Mouse (Mus musculus) cerebellum, adult 2 months (tissue): ENCODE results near the gene Dgkq.

Experiments
- CTCF ChIP-seq: fragments of 200-500 bp; IDR thresholded peaks from 2 replicates; pipeline ENCODE4 v1.5.1; 2011; ENCODE audit warnings: low read depth, mild to moderate bottlenecking, control low read depth, low read length, moderate library complexity, borderline replicate concordance; ENCODE audit not compliant: insufficient read depth
- POLR2A ChIP-seq: fragments of 200-500 bp; IDR thresholded peaks from 2 replicates; pipeline ENCODE4 v1.6.1; 2011; ENCODE audit warnings: low read length, control low read depth, borderline replicate concordance; ENCODE audit not compliant: insufficient read depth

DNA sequence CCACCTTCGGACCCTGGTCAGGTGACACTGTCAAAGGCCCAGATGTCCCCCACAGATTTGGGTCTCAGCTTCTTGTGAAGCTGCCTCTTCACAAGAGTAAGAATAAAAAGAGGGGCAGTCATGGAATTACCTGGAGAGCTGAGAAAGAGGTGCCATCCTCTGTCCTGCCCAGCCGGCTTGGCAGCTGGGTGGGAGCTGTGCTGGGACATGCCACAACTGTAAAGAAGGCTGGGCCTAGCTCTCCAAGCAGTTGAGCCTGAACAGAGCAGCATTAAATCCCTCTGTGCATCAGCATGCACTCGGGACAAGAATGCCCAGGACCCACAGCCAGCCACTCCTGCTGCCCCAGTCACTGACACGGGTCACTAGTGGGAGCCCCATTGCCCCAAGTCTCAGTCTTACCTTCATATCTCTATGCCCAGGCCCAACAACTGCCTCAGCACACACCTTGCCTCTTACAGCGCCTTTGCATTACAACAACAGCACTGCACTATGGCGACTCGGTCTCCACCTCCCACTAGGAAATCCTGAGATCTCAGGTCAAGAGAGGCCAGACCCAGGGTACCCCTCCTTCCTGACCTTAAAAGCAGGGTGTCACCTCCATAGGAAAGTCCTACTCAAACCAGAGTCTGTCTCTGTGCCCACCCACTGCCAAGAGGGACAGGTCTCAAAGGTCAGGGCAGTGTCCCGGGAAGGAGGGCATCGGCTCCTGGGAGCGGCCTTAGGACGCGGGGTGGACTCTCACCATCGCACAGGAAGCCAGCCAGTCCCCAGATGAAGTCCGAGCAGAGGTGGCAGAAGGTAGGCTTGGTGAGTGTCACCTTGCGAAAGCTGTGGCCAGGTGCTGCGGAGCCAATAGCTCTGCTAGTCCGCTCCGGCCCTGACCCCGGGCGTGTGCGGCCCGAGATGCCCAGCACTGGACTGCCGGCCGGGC, 9.5 kb downstream of the Dgkq start, which contains the start of gene Idua:
- TF ChIP-seq CTCF (no peak), POLR2A (no peak)
